Mouse (Mus musculus) forebrain, embryonic 16.5 days (tissue): ENCODE results near the gene Kcnb1. TPM values are rescaled to one million over a fixed set of nuclear protein-coding genes. Genes with fewer than 3 reads are reported as not detected.

Source experiments
- ATAC-seq: fragments of 200-750 bp; cut with Nextera tagmentation; 2 replicates; pipeline ENCODE4 v1.8.0; 2017; ENCODE audit warnings: mild to moderate bottlenecking, moderate library complexity
- H3K27ac ChIP-seq: fragments of 300-500 bp; sonication (generic); 2 replicates; pipeline ENCODE4 v1.5.1; 2014; ENCODE audit warnings: low read length, control low read depth
- H3K27me3 ChIP-seq: fragments of 300-500 bp; sonication (generic); replicated peaks from 2 replicates; pipeline ENCODE4 v1.6.1; 2014; ENCODE audit warnings: low read length; ENCODE audit not compliant: control insufficient read depth, insufficient read depth
- H3K36me3 ChIP-seq: fragments of 300-500 bp; sonication (generic); 2 replicates; pipeline ENCODE4 v1.6.1; 2014; ENCODE audit not compliant: control insufficient read depth, insufficient read depth
- H3K4me1 ChIP-seq: fragments of 300-500 bp; sonication (generic); replicated peaks from 2 replicates; pipeline ENCODE4 v1.6.1; 2014; ENCODE audit warnings: low read length; ENCODE audit not compliant: control insufficient read depth, insufficient read depth
- H3K4me2 ChIP-seq: fragments of 300-500 bp; sonication (generic); 2 replicates; pipeline ENCODE4 v1.6.1; 2014; ENCODE audit warnings: mild to moderate bottlenecking, low read length, control low read depth
- H3K4me3 ChIP-seq: fragments of 300-500 bp; sonication (generic); replicated peaks from 2 replicates; pipeline ENCODE4 v1.5.1; 2014; ENCODE audit warnings: mild to moderate bottlenecking, low read length, control low read depth
- H3K9ac ChIP-seq: fragments of 300-500 bp; sonication (generic); replicated peaks from 2 replicates; pipeline ENCODE4 v1.6.1; 2014; ENCODE audit warnings: low read depth, low read length, control low read depth
- H3K9me3 ChIP-seq: fragments of 300-500 bp; sonication (generic); 2 replicates; pipeline ENCODE4 v1.6.1; 2016; ENCODE audit warnings: low read length; ENCODE audit not compliant: control insufficient read depth
- WGBS: fragments of 180-500 bp; shearing (Covaris S2); extraction: QIAGEN DNeasy Blood & Tissue Kit; methylation state at CpG from one replicate; pipeline ENCODE4 v1.1.7; 2014; 5-methylcytosine and 5-hydroxymethylcytosine counted together
- polyA plus RNA-seq: library from polyadenylated mRNA; unstranded; fragments of >200 nt; fragmentation: Nextera tagmentation; extraction: Ambion mirVana; gene quantifications from 2 replicates; pipeline ENCODE4 v1.2.1, GENCODE M21; 2015

Kcnb1 gene
- polyA plus RNA-seq, 1 experiment from 2014 or later, result 3.2 TPM

GRCm38 (mm10) chr2:167128699-167129607, 61.0 kb downstream of the Kcnb1 start:
- no peaks in the 10 kb centered on the region for H3K27me3 ChIP-seq
- no peaks in the 10 kb centered on the region for H3K9me3 ChIP-seq
- H3K36me3 ChIP-seq, result no peaks in the 10 kb centered on the region
- H3K4me3 ChIP-seq, result no peak overlapping the region
- H3K4me2 ChIP-seq, result peak overlapping the region; percentile 18; the same call in 1 of the 2 replicates
- WGBS, result 49% methylated on average over 20 of the region's 20 CpGs
- H3K4me1 ChIP-seq, result peaks cover 19% of the 10 kb centered on the region
- no peak overlapping the region for H3K9ac ChIP-seq
- 0 out of 2 replicates have a peak, but pooled peaks have one; percentile 13 for ATAC-seq
- H3K27ac ChIP-seq, result no peak overlapping the region

- Histone ChIP-seq H3K4me2 (no peak overlapping the region), H3K27ac (no peak overlapping the region), H3K4me1 (peaks cover 23% of the 10 kb centered on the region), H3K4me3 (no peak overlapping the region), H3K9me3 (no peaks in the 10 kb centered on the region), H3K36me3 (no peaks in the 10 kb centered on the region), H3K27me3 (no peaks in the 10 kb centered on the region), H3K9ac (no peak overlapping the region)
- 84% methylated on average over 5 of the region's 5 CpGs for WGBS
- ATAC-seq, result no peak
Observed at GRCm38 (mm10) chr2:167127404-167127803, 62.6 kb downstream of the Kcnb1 start.

DNA sequence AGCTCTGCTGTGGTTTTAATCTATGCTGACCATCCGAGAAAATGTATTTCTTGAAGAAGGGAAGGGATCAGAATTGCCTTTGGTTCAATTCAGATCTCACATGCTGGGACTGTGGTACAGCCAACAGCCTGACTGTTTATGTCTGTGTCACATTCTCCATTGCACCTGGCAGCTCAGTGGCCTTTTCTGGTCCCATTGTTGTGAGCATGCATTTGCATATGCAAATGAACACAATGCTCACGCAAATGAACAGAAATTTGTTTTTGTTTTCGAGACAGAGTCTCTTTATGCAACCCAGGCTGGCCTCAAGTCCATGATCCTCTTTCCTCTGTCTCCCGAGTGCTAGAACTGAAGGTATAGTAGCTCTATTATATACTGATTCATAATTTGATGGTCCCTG, 64.2 kb downstream of the Kcnb1 start:
- 35% methylated on average over 4 of the region's 4 CpGs for WGBS
- Histone ChIP-seq H3K4me1 (peaks cover 23% of the 10 kb centered on the region), H3K9ac (no peak overlapping the region), H3K4me3 (no peak overlapping the region), H3K27ac (no peak overlapping the region), H3K4me2 (no peak overlapping the region), H3K36me3 (no peaks in the 10 kb centered on the region), H3K9me3 (no peaks in the 10 kb centered on the region), H3K27me3 (no peaks in the 10 kb centered on the region)
- no peak for ATAC-seq

- Histone ChIP-seq H3K4me1 (peaks cover 11% of the 10 kb centered on the region), H3K36me3 (no peaks in the 10 kb centered on the region), H3K27ac (peak overlapping the region; percentile 21; the same call in 1 of the 2 replicates), H3K9me3 (no peaks in the 10 kb centered on the region), H3K4me2 (no peak overlapping the region), H3K9ac (peak overlapping the region; percentile 36; the same call in 1 of the 2 replicates), H3K4me3 (no peak overlapping the region), H3K27me3 (no peaks in the 10 kb centered on the region)
- 22% methylated on average over 11 of the region's 11 CpGs for WGBS
- peak; percentile 76; the same call in 1 of the 2 replicates for ATAC-seq
Observed at GRCm38 (mm10) chr2:167123936-167124335, 66.0 kb downstream of the Kcnb1 start.

GRCm38 (mm10) chr2:167122737-167123136, 67.2 kb downstream of the Kcnb1 start:
- Histone ChIP-seq H3K36me3 (no peaks in the 10 kb centered on the region), H3K4me1 (peaks cover 11% of the 10 kb centered on the region), H3K4me3 (no peak overlapping the region), H3K4me2 (no peak overlapping the region), H3K9ac (no peak overlapping the region), H3K9me3 (no peaks in the 10 kb centered on the region), H3K27me3 (no peaks in the 10 kb centered on the region), H3K27ac (no peak overlapping the region)
- 73% methylated on average over 6 of the region's 6 CpGs for whole genome bisulfite sequencing
- ATAC-seq, result no peak

DNA sequence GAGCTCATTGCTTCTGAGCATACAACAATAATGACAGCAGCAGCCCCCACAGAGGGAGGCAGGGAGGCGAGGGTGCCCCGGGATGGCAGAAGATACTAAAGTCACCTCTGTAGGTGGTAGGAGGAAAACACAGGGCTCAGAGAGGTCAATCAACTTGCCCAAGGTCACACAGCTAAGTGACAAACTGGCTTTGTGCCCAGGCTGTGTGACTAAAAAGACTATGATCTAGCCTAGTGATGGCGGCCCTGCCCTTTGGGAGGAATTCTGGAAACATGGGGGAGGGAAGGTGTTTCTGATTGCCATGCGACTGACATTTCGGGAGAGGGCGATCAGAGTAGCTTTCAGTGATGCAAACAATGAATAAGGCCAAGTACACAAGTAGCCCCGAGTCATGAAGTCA, 68.0 kb downstream of the Kcnb1 start:
- H3K9ac ChIP-seq, result no peak overlapping the region
- 89% methylated on average over 7 of the region's 7 CpGs for WGBS
- H3K27me3 ChIP-seq, result no peaks in the 10 kb centered on the region

DNA sequence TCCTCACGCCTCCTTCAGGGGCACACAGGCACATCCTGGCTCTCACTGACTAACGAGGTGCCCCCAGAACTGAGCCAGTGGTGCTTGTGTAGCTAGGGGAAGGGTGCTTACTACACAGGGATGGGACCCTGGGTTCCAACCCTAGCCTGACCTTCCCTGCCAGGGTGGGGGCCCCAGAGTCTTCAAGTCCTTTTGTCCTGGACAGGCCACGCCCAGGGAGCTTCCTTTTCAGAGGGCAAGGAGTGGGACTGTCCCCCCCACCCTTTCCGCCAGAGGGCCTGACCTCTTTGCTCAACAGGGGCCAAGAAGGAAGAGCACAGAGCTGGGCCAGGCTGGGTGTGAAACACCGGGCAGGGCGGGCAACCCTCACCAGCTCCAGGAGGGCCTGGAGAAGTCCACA, 68.7 kb downstream of the Kcnb1 start:
- Histone ChIP-seq H3K4me2 (no peak overlapping the region), H3K4me1 (peaks cover 11% of the 10 kb centered on the region), H3K4me3 (no peak overlapping the region), H3K9me3 (no peaks in the 10 kb centered on the region), H3K36me3 (no peaks in the 10 kb centered on the region), H3K27me3 (no peaks in the 10 kb centered on the region), H3K27ac (no peak overlapping the region), H3K9ac (no peak overlapping the region)
- ATAC-seq, result no peak
- 71% methylated on average over 6 of the region's 6 CpGs for WGBS

More for the DNA sequence above, 68.0 kb downstream of the Kcnb1 start:
- no peak overlapping the region for H3K27ac ChIP-seq
- no peak overlapping the region for H3K4me2 ChIP-seq
- H3K36me3 ChIP-seq, result no peaks in the 10 kb centered on the region
- H3K4me1 ChIP-seq, result peaks cover 11% of the 10 kb centered on the region
- no peak for ATAC-seq
- H3K4me3 ChIP-seq, result no peak overlapping the region
- H3K9me3 ChIP-seq, result no peaks in the 10 kb centered on the region

DNA sequence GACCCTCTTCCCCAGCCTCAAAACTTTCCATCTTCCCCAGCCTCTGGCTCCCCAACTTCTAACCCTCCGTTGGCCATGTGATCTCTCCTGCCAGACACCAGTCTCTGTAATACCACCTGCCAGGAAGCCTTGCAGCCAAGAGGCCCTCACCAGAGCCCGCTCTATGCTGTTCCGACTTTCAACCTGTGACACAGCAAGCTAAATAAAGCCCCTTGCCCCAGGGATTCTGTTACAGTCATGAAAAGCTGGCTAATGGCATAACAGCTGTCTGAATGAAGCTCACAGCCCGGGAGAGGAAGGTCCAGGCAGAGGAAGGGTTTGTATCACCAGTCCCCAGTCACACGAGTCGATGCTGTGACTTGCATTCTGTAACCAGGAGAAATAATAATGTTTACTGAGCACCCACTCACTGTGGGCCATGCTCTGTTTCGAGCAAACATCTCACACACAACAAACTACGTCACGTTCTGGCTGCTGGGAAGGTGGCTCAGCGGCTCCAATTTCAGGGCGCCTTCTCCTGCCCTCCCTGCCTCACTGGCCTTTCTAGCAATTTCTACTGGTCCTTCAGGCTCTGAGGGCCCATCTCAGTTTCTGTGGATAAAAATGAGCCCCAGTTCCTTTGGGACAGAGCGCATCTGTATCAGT, 69.6 kb downstream of the Kcnb1 start:
- WGBS, result 74% methylated on average over 12 of the region's 12 CpGs
- Histone ChIP-seq H3K36me3 (no peaks in the 10 kb centered on the region), H3K4me2 (no peak overlapping the region), H3K27me3 (no peaks in the 10 kb centered on the region), H3K9me3 (no peaks in the 10 kb centered on the region), H3K4me1 (peaks cover 6% of the 10 kb centered on the region), H3K27ac (no peak overlapping the region), H3K9ac (no peak overlapping the region), H3K4me3 (no peak overlapping the region)
- ATAC-seq, result no peak

- H3K9me3 ChIP-seq, result no peaks in the 10 kb centered on the region
- 89% methylated on average over 10 of the region's 10 CpGs for WGBS
- ATAC-seq, result no peak
Observed at GRCm38 (mm10) chr2:167118046-167118445, 71.9 kb downstream of the Kcnb1 start.

More at GRCm38 (mm10) chr2:167118046-167118445, 71.9 kb downstream of the Kcnb1 start:
- no peak overlapping the region for H3K4me2 ChIP-seq
- no peaks in the 10 kb centered on the region for H3K4me1 ChIP-seq
- H3K27me3 ChIP-seq, result no peaks in the 10 kb centered on the region
- H3K27ac ChIP-seq, result no peak overlapping the region
- H3K36me3 ChIP-seq, result no peaks in the 10 kb centered on the region
- no peak overlapping the region for H3K4me3 ChIP-seq
- no peak overlapping the region for H3K9ac ChIP-seq
